Mouse (Mus musculus) embryonic fibroblast, embryonic 13.5 days (primary cell): Measurements from ENCODE around the gene Uba5. TPM values are rescaled to one million over a fixed set of nuclear protein-coding genes. Genes with fewer than 3 reads are reported as not detected.

ENCODE experiments used
- H3K27ac ChIP-seq: 2 replicates; pipeline ENCODE4 v1.5.1; 2012; ENCODE audit warnings: low read length, control low read depth, inconsistent platforms; ENCODE audit not compliant: insufficient read depth
- H3K4me1 ChIP-seq: 2 replicates; pipeline ENCODE4 v1.6.1; 2011; ENCODE audit warnings: low read length; ENCODE audit not compliant: control insufficient read depth, insufficient read depth
- H3K4me3 ChIP-seq: 2 replicates; pipeline ENCODE4 v1.5.1; 2011; ENCODE audit warnings: mild to moderate bottlenecking, control low read depth, low read length; ENCODE audit not compliant: insufficient read depth
- CTCF ChIP-seq: IDR thresholded peaks from 2 replicates; pipeline ENCODE4 v1.5.1; 2011; ENCODE audit warnings: mild to moderate bottlenecking, control low read depth, low read length, moderate library complexity, borderline replicate concordance; ENCODE audit not compliant: insufficient read depth
- POLR2A ChIP-seq: IDR thresholded peaks from 2 replicates; pipeline ENCODE4 v1.6.1; 2011; ENCODE audit warnings: low read depth, mild to moderate bottlenecking, control low read depth, low read length, moderate library complexity
- polyA plus RNA-seq: library from polyadenylated mRNA; stranded (reverse); fragments of >200 nt; gene quantifications from 2 replicates; pipeline ENCODE4 v1.2.4, GENCODE M21; 2011; ENCODE audit warnings: low read depth; ENCODE audit not compliant: missing spikeins, insufficient read length

The Uba5 gene
- polyA plus RNA-seq, 1 experiment, result 52.0 TPM

- no peaks in the 10 kb centered on the region for H3K4me1 ChIP-seq
- H3K27ac ChIP-seq, result no peak overlapping the region
- no peak overlapping the region for H3K4me3 ChIP-seq
- TF ChIP-seq POLR2A (no peak), CTCF (no peak)
These were observed 36.1 kb upstream of the Uba5 start for GRCm38 (mm10) chr9:104099060-104099459.

GRCm38 (mm10) chr9:104098256-104098655, 35.3 kb upstream of the Uba5 start:
- no peak overlapping the region for H3K4me3 ChIP-seq
- TF ChIP-seq POLR2A (no peak), CTCF (no peak)
- H3K27ac ChIP-seq, result no peak overlapping the region
- no peaks in the 10 kb centered on the region for H3K4me1 ChIP-seq

DNA sequence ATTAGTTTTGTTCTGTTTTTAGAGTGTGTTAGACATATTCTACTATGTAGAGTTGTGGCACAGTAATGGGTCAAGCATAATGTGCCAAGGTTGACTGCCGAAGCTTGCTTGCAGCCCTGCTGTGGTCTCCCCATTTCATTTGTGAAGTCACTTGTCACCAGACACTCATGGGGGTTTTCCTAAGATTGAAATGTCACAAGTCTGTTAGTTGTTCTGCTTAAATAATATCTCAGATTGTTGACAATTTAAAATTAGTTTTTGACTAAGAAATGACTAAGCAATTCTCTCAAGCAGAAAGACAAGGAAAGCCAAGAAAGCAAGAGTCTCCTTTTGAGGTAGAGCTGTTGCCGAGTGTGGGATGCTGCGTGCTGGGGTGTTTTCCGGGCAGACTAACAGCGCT, 30.0 kb upstream of the Uba5 start:
- no peak overlapping the region for H3K27ac ChIP-seq
- H3K4me1 ChIP-seq, result no peaks in the 10 kb centered on the region; the same call in 1 of the 2 replicates
- no peak for TF ChIP-seq POLR2A
- no peak for TF ChIP-seq CTCF
- no peak overlapping the region for H3K4me3 ChIP-seq

GRCm38 (mm10) chr9:104088555-104088954, 25.6 kb upstream of the Uba5 start:
- no peak overlapping the region for H3K4me3 ChIP-seq
- 0 out of 2 replicates have a peak overlapping the region, but pooled peaks have one; percentile 12 for H3K27ac ChIP-seq
- no peaks in the 10 kb centered on the region; the same call in 1 of the 2 replicates for H3K4me1 ChIP-seq
- TF ChIP-seq POLR2A (no peak), CTCF (no peak)

GRCm38 (mm10) chr9:104085730-104086429, 22.9 kb upstream of the Uba5 start:
- no peak overlapping the region for H3K4me3 ChIP-seq
- H3K27ac ChIP-seq, result no peak overlapping the region
- H3K4me1 ChIP-seq, result no peaks in the 10 kb centered on the region; the same call in 1 of the 2 replicates
- no peak for TF ChIP-seq CTCF
- TF ChIP-seq POLR2A, result no peak

- Histone ChIP-seq H3K27ac (no peak overlapping the region), H3K4me3 (no peak overlapping the region), H3K4me1 (no peaks in the 10 kb centered on the region)
- TF ChIP-seq CTCF (no peak), POLR2A (no peak)
These were observed 17.1 kb upstream of the Uba5 start for GRCm38 (mm10) chr9:104080038-104080437.

DNA sequence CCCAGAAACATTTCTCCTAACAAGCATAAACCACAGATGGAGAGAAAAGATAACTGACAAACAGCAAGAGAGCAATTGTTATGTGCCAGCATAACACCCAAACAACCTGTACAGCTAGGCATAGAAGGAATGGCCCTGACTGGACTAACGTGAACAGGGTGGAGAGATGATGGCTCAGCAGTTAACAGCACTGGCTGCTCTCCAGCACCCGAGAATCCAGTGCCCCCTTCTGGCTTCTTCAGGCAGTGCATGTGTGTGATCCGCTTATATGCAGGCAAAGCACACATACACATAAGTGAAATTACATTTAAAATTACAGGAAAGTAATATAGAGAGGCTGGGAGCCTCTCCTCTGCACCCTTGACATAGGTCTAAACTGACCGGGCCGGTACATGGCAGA, 16.4 kb upstream of the Uba5 start:
- Histone ChIP-seq H3K27ac (no peak overlapping the region), H3K4me3 (no peak overlapping the region), H3K4me1 (no peaks in the 10 kb centered on the region)
- TF ChIP-seq POLR2A (no peak), CTCF (peak; percentile 33; the same call in 1 of the 2 replicates)

DNA sequence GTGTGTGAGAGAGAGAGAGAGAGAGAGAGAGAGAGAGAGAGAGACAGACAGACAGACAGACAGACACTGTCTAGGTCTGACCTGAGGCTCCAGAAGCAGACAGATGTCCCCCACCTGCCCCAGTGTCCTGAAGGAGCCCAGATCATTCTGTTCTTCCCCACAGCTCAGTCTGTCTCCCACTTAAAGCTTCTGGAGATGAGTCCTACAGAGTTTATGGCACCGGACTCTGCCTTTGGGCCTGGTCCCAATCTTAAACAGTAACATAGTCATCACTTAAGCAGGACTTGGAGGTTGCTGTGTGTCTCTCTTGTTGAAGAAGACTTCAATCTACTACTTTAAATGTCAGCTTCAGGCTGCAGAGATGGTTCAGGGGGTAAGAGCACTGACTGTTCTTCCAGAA, 15.8 kb upstream of the Uba5 start:
- no peak for TF ChIP-seq POLR2A
- no peak for TF ChIP-seq CTCF
- Histone ChIP-seq H3K27ac (no peak overlapping the region), H3K4me1 (no peaks in the 10 kb centered on the region), H3K4me3 (no peak overlapping the region)

GRCm38 (mm10) chr9:104075808-104076207, 12.9 kb upstream of the Uba5 start:
- Histone ChIP-seq H3K4me1 (no peaks in the 10 kb centered on the region), H3K27ac (no peak overlapping the region), H3K4me3 (no peak overlapping the region)
- no peak for TF ChIP-seq CTCF
- TF ChIP-seq POLR2A, result no peak

- no peak for TF ChIP-seq CTCF
- no peak for TF ChIP-seq POLR2A
- Histone ChIP-seq H3K4me3 (no peak overlapping the region), H3K4me1 (no peaks in the 10 kb centered on the region), H3K27ac (no peak overlapping the region)
These were observed 8.1 kb upstream of the Uba5 start for GRCm38 (mm10) chr9:104070863-104071604.
